Comparison of ENCODE assay signal across 25 mouse cellular contexts in genomic region chr6:86864358-86864757, GRCm38 (mm10).
"Had no signal": no experiment of that assay in that cellular context is flagged by ENCODE, and none has a peak within 500 bp of the region (broad histone marks: within the 10 kb centered on the region; RNA-seq: fewer than 3 reads in every experiment).

No protein-coding gene starts in this region.

- H3K36me3 ChIP-seq: midbrain, embryonic 15.5 days had no signal

- H3K27ac ChIP-seq: kidney, embryonic 15.5 days; limb, embryonic 10.5 days; limb, embryonic 13.5 days; liver, embryonic 12.5 days; liver, embryonic 15.5 days; macrophage; midbrain, embryonic 12.5 days; midbrain, embryonic 15.5 days; neural tube, embryonic 12.5 days; neural tube, embryonic 15.5 days; stomach, postnatal 0 days had no signal

- H3K4me3 ChIP-seq: kidney, embryonic 15.5 days; limb, embryonic 10.5 days; limb, embryonic 13.5 days; liver, embryonic 12.5 days; liver, embryonic 15.5 days; midbrain, embryonic 12.5 days; midbrain, embryonic 15.5 days; neural tube, embryonic 12.5 days; neural tube, embryonic 15.5 days had no signal

- H3K9ac ChIP-seq: kidney, embryonic 15.5 days; limb, embryonic 13.5 days; liver, embryonic 12.5 days; liver, embryonic 15.5 days; midbrain, embryonic 12.5 days; midbrain, embryonic 15.5 days; neural tube, embryonic 12.5 days; neural tube, embryonic 15.5 days had no signal

- H3K27me3 ChIP-seq: kidney, embryonic 15.5 days; limb, embryonic 13.5 days; liver, embryonic 12.5 days; liver, embryonic 15.5 days; midbrain, embryonic 12.5 days; midbrain, embryonic 15.5 days; neural tube, embryonic 12.5 days; neural tube, embryonic 15.5 days had no signal

- DNase-seq: kidney, adult 2 months; kidney, postnatal 10 days; kidney, postnatal 36 days; layer of hippocampus, adult 9-11 months; layer of hippocampus, postnatal 36 days; liver; lung, adult 18-20 months; lung, postnatal 14 days; right cerebral cortex, adult 18-20 months; right cerebral cortex, postnatal 14 days; right cerebral cortex, postnatal 4 days; thymus, adult 2 months; thymus, postnatal 14 days; thymus, postnatal 4 days had no signal

- ATAC-seq: liver, embryonic 12.5 days; midbrain, embryonic 15.5 days had no signal

- H3K4me1 ChIP-seq: limb, embryonic 10.5 days; midbrain, embryonic 12.5 days; midbrain, embryonic 15.5 days; neural tube, embryonic 12.5 days had no signal
